Mouse (Mus musculus): Measurements from ENCODE around the gene Acta1. TPM values are rescaled to one million over a fixed set of nuclear protein-coding genes. Genes with fewer than 3 reads are reported as not detected.

Gene Acta1
- total RNA-seq, 1 experiment from 2014 or later, result not detected

- no peak for ATAC-seq (replicated peaks in 1 of 2; ENCODE audit: insufficient read depth in 1 of 2, low FRiP score in 2 of 2, low TSS enrichment in 1 of 2, low read depth in 1 of 2, poor library complexity in 2 of 2, severe bottlenecking in 2 of 2)
Measured at GRCm38 (mm10) chr8:123857361-123857760, 37.2 kb downstream of the Acta1 start.

- no peak for ATAC-seq (replicated peaks in 1 of 2; ENCODE audit: insufficient read depth in 1 of 2, low FRiP score in 2 of 2, low TSS enrichment in 1 of 2, low read depth in 1 of 2, poor library complexity in 2 of 2, severe bottlenecking in 2 of 2)
Measured at GRCm38 (mm10) chr8:123854733-123855475, 39.6 kb downstream of the Acta1 start.

GRCm38 (mm10) chr8:123854252-123854651 is 40.3 kb downstream of the Acta1 start:
- no peak for ATAC-seq (replicated peaks in 1 of 2; ENCODE audit: insufficient read depth in 1 of 2, low FRiP score in 2 of 2, low TSS enrichment in 1 of 2, low read depth in 1 of 2, poor library complexity in 2 of 2, severe bottlenecking in 2 of 2)

- no peak for ATAC-seq (replicated peaks in 1 of 2; ENCODE audit: insufficient read depth in 1 of 2, low FRiP score in 2 of 2, low TSS enrichment in 1 of 2, low read depth in 1 of 2, poor library complexity in 2 of 2, severe bottlenecking in 2 of 2)
Measured at GRCm38 (mm10) chr8:123851590-123851989, 43.0 kb downstream of the Acta1 start.

GRCm38 (mm10) chr8:123849352-123849751 is 45.2 kb downstream of the Acta1 start:
- no peak for ATAC-seq (replicated peaks in 1 of 2; ENCODE audit: insufficient read depth in 1 of 2, low FRiP score in 2 of 2, low TSS enrichment in 1 of 2, low read depth in 1 of 2, poor library complexity in 2 of 2, severe bottlenecking in 2 of 2)

- no peak for ATAC-seq (replicated peaks in 1 of 2; ENCODE audit: insufficient read depth in 1 of 2, low FRiP score in 2 of 2, low TSS enrichment in 1 of 2, low read depth in 1 of 2, poor library complexity in 2 of 2, severe bottlenecking in 2 of 2)
Measured at GRCm38 (mm10) chr8:123847546-123847945, 47.0 kb downstream of the Acta1 start.

- ATAC-seq (replicated peaks in 1 of 2; ENCODE audit: insufficient read depth in 1 of 2, low FRiP score in 2 of 2, low TSS enrichment in 1 of 2, low read depth in 1 of 2, poor library complexity in 2 of 2, severe bottlenecking in 2 of 2), result no peak
Measured at GRCm38 (mm10) chr8:123846509-123846908, 48.0 kb downstream of the Acta1 start.

- ATAC-seq (replicated peaks in 1 of 2; ENCODE audit: insufficient read depth in 1 of 2, low FRiP score in 2 of 2, low TSS enrichment in 1 of 2, low read depth in 1 of 2, poor library complexity in 2 of 2, severe bottlenecking in 2 of 2), result no peak
Measured at GRCm38 (mm10) chr8:123845991-123846390, 48.6 kb downstream of the Acta1 start.

GRCm38 (mm10) chr8:123845114-123845513 is 49.4 kb downstream of the Acta1 start:
- ATAC-seq (replicated peaks in 1 of 2; ENCODE audit: insufficient read depth in 1 of 2, low FRiP score in 2 of 2, low TSS enrichment in 1 of 2, low read depth in 1 of 2, poor library complexity in 2 of 2, severe bottlenecking in 2 of 2), result peak; percentile 65 to 76

GRCm38 (mm10) chr8:123844341-123844740 is 50.2 kb downstream of the Acta1 start:
- no peak for ATAC-seq (replicated peaks in 1 of 2; ENCODE audit: insufficient read depth in 1 of 2, low FRiP score in 2 of 2, low TSS enrichment in 1 of 2, low read depth in 1 of 2, poor library complexity in 2 of 2, severe bottlenecking in 2 of 2)

- ATAC-seq (replicated peaks in 1 of 2; ENCODE audit: insufficient read depth in 1 of 2, low FRiP score in 2 of 2, low TSS enrichment in 1 of 2, low read depth in 1 of 2, poor library complexity in 2 of 2, severe bottlenecking in 2 of 2), result no peak
Measured at GRCm38 (mm10) chr8:123842086-123842485, 52.5 kb downstream of the Acta1 start.

Other genes with a start within 250 kb of the Acta1 start
- gene Rhou, start 240.8 kb downstream of the Acta1 start, total RNA-seq (2017), result 2.2 and 3.9 TPM in 2 replicates
- gene Rab4a, start 88.8 kb downstream of the Acta1 start, total RNA-seq (2017), result 6.7 and 13.9 TPM in 2 replicates
- 7.8 and 9.6 TPM in 2 replicates for gene Ccsap, start 34.5 kb downstream of the Acta1 start, total RNA-seq (2017)
- 24.5 and 26.6 TPM in 2 replicates for gene Nup133, start 54.5 kb upstream of the Acta1 start, total RNA-seq (2017)
- gene Abcb10, start 88.4 kb upstream of the Acta1 start, total RNA-seq (2017), result 10.1 and 12.0 TPM in 2 replicates
- gene Taf5l, start 126.6 kb upstream of the Acta1 start, total RNA-seq (2017), result 47.4 and 50.5 TPM in 2 replicates
- 22.7 and 27.9 TPM in 2 replicates for gene Urb2, start 126.8 kb upstream of the Acta1 start, total RNA-seq (2017)